Mouse (Mus musculus) thymus, adult 2 months (tissue): ENCODE results near the gene E130308A19Rik. TPM values are rescaled to one million over a fixed set of nuclear protein-coding genes. Genes with fewer than 3 reads are reported as not detected.
A peak's percentile ranks its signal among the peaks of the same experiment; 100 is the strongest.

Experiments used
- DNase-seq: peaks from one replicate; pipeline ENCODE4 v3.0.0; 2021
- H3K27ac ChIP-seq: fragments of 200-500 bp; 2 replicates; pipeline ENCODE4 v1.5.1; 2012; ENCODE audit warnings: low read length, control low read depth; ENCODE audit not compliant: control insufficient read depth, insufficient read depth
- H3K27me3 ChIP-seq: fragments of 200-500 bp; 2 replicates; pipeline ENCODE4 v1.6.1; 2012; ENCODE audit warnings: mild to moderate bottlenecking, low read length, moderate library complexity, mixed read lengths; ENCODE audit not compliant: control insufficient read depth, insufficient read depth
- H3K36me3 ChIP-seq: fragments of 200-500 bp; 2 replicates; pipeline ENCODE4 v1.6.1; 2012; ENCODE audit warnings: mild to moderate bottlenecking, low read length, moderate library complexity; ENCODE audit not compliant: control insufficient read depth, insufficient read depth
- H3K4me1 ChIP-seq: fragments of 200-500 bp; replicated peaks from 2 replicates; pipeline ENCODE4 v1.6.1; 2012; ENCODE audit warnings: low read length; ENCODE audit not compliant: control insufficient read depth, insufficient read depth
- H3K4me3 ChIP-seq: fragments of 200-500 bp; 2 replicates; pipeline ENCODE4 v1.5.1; 2012; ENCODE audit warnings: mild to moderate bottlenecking, low read length, control low read depth, moderate library complexity; ENCODE audit not compliant: control insufficient read depth, insufficient read depth
- CTCF ChIP-seq: fragments of 200-500 bp; IDR thresholded peaks from 2 replicates; pipeline ENCODE4 v1.5.1; 2012; ENCODE audit warnings: mild to moderate bottlenecking, control low read depth, low read length, moderate library complexity, borderline replicate concordance; ENCODE audit not compliant: control insufficient read depth, poor library complexity, insufficient read depth; ENCODE audit errors: extremely low read depth
- POLR2A ChIP-seq: fragments of 200-500 bp; IDR thresholded peaks from 2 replicates; pipeline ENCODE4 v1.6.1; 2012; ENCODE audit warnings: mild to moderate bottlenecking, low read length, control low read depth, moderate library complexity; ENCODE audit not compliant: control insufficient read depth, poor library complexity, insufficient read depth; ENCODE audit errors: extremely low read depth
- WGBS: fragments of 180-500 bp; shearing (Covaris S2); methylation state at CpG from one replicate; pipeline ENCODE4 v1.1.7; 2018; 5-methylcytosine and 5-hydroxymethylcytosine counted together
- polyA plus RNA-seq: library from polyadenylated mRNA; depleted of rRNA; stranded (reverse); fragments of >200 nt; gene quantifications from 2 replicates; pipeline ENCODE4 v1.2.3, GENCODE M21; 2012

Gene E130308A19Rik
- polyA plus RNA-seq, 1 experiment, result 12.4 TPM

- H3K27me3 ChIP-seq, result no peaks in the 10 kb centered on the region
- no peaks in the 10 kb centered on the region for H3K36me3 ChIP-seq
- H3K4me3 ChIP-seq, result no peak overlapping the region
- no peak overlapping the region for H3K27ac ChIP-seq
- 60% methylated on average over 2 of the region's 2 CpGs for WGBS
- no peak for TF ChIP-seq CTCF
- no peak for TF ChIP-seq POLR2A
- no peak for DNase-seq
- no peaks in the 10 kb centered on the region for H3K4me1 ChIP-seq
These were observed 169.9 kb downstream of the E130308A19Rik start for GRCm38 (mm10) chr4:59795788-59796455.

GRCm38 (mm10) chr4:59800181-59800580 lies 174.2 kb downstream of the E130308A19Rik start:
- Histone ChIP-seq H3K36me3 (no peaks in the 10 kb centered on the region), H3K27ac (no peak overlapping the region), H3K27me3 (no peaks in the 10 kb centered on the region), H3K4me1 (peaks cover 15% of the 10 kb centered on the region), H3K4me3 (no peak overlapping the region)
- no peak for TF ChIP-seq CTCF
- TF ChIP-seq POLR2A, result no peak
- 96% methylated on average over 5 of the region's 5 CpGs for WGBS
- DNase-seq, result no peak

GRCm38 (mm10) chr4:59801489-59801888 lies 175.5 kb downstream of the E130308A19Rik start, which contains the start of gene Inip:
TSS of gene Inip (minus strand) at chr4:59801589.
- Histone ChIP-seq H3K36me3 (no peaks in the 10 kb centered on the region), H3K4me1 (peaks cover 20% of the 10 kb centered on the region), H3K27me3 (no peaks in the 10 kb centered on the region), H3K4me3 (no peak within 1 kb of the TSS), H3K27ac (no peak within 1 kb of the TSS)
- TF ChIP-seq POLR2A (no peak), CTCF (no peak)
- no peak for DNase-seq

- H3K36me3 ChIP-seq, result no peaks in the 10 kb centered on the region
- H3K4me1 ChIP-seq, result peaks cover 25% of the 10 kb centered on the region
- no peaks in the 10 kb centered on the region for H3K27me3 ChIP-seq
- H3K4me3 ChIP-seq, result no peak overlapping the region
- no peak for TF ChIP-seq CTCF
- TF ChIP-seq POLR2A, result no peak
- DNase-seq, result no peak
- no peak overlapping the region for H3K27ac ChIP-seq
- WGBS, result 49% methylated on average over 6 of the region's 6 CpGs
These were observed 176.1 kb downstream of the E130308A19Rik start for GRCm38 (mm10) chr4:59802107-59802506.

GRCm38 (mm10) chr4:59802792-59803191 lies 176.8 kb downstream of the E130308A19Rik start:
- Histone ChIP-seq H3K36me3 (no peaks in the 10 kb centered on the region), H3K4me1 (peaks cover 26% of the 10 kb centered on the region), H3K4me3 (no peak overlapping the region), H3K27me3 (no peaks in the 10 kb centered on the region), H3K27ac (no peak overlapping the region)
- 27% methylated on average over 4 of the region's 4 CpGs for WGBS
- DNase-seq, result no peak
- TF ChIP-seq CTCF, result no peak
- TF ChIP-seq POLR2A, result no peak

- H3K4me1 ChIP-seq, result peaks cover 27% of the 10 kb centered on the region
- 6% methylated on average over 5 of the region's 5 CpGs for WGBS
- peak; percentile 35 for DNase-seq
These were observed 177.3 kb downstream of the E130308A19Rik start for GRCm38 (mm10) chr4:59803358-59803757.

GRCm38 (mm10) chr4:59804754-59805153 lies 178.7 kb downstream of the E130308A19Rik start:
- H3K4me1 ChIP-seq, result peaks cover 30% of the 10 kb centered on the region
- H3K4me3 ChIP-seq, result no peak overlapping the region
- no peaks in the 10 kb centered on the region for H3K36me3 ChIP-seq
- TF ChIP-seq POLR2A (no peak), CTCF (no peak)
- no peak overlapping the region for H3K27ac ChIP-seq
- WGBS, result 91% methylated on average over 1 of the region's 1 CpGs
- no peak for DNase-seq
- no peaks in the 10 kb centered on the region for H3K27me3 ChIP-seq

More at GRCm38 (mm10) chr4:59803358-59803757, 177.3 kb downstream of the E130308A19Rik start:
- Histone ChIP-seq H3K27ac (no peak overlapping the region), H3K27me3 (no peaks in the 10 kb centered on the region), H3K4me3 (no peak overlapping the region), H3K36me3 (no peaks in the 10 kb centered on the region)
- TF ChIP-seq POLR2A, result no peak
- TF ChIP-seq CTCF, result no peak
